Mouse (Mus musculus) lung, postnatal 25 days (tissue): ENCODE data around the gene Tmem237.

ENCODE experiments used
- DNase-seq: peaks from one replicate; pipeline ENCODE4 v3.0.0; 2022; ENCODE audit warnings: low spot score

Tmem237 gene

DNA sequence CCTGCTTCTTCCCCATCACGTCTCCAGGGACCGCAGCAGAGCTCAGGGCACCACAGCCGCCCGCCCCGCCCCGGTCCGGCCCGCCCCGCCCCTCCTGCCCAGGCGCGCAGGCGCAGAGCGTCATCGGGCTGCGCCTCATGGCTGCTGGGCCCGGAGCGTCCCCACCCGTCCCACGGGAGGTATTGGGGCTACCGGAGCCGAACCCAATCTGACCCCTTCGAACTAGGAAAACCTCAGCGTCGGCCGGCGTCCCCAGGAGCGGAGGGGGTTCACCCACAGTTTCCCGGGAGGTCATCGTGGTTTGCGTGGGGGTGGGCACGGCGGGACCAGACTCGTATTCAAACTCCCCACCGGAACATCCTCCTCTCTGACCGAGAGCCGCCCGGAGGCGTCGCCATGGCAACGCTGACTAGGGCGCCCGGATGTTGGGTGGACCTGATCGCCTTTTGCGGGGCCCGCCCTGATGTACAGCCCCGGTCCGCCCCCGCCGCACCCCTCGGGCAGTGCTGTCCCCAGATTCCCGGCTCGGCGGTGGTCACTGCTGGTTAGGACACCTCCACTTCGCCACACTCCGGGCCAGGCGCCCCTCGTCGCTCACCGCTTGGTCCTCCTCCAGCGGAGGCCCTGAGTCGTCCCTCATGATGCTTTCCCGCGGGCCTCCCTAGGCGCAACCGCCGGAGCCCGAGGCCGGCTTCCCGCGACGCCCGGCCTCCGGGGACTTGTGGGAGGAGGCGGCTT lies at the start of gene Tmem237:
TSS of gene Tmem237 (minus strand) at position 689 of the 738 bp plus-strand sequence.
- DNase-seq: peak; percentile 91

DNA sequence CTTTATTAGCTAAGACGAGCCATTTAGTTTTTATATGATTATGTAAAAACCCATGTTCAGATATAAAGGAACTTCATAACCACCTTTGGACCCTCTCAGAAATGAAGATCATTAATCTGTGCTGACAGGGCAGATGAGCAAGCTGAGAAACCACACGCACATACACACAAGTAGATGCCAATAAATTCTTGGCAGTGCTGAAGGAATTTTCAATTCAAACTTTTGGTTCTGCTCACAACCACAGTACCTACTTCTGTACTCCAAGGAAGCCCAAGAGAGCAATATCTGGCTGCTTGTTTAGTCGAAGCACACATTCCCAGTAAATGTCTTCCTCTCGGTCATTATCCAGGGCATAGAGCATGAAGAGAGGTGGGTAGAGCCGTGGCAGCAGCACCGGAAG lies 49.4 kb upstream of the Tmem237 start:
- no peak for DNase-seq

DNA sequence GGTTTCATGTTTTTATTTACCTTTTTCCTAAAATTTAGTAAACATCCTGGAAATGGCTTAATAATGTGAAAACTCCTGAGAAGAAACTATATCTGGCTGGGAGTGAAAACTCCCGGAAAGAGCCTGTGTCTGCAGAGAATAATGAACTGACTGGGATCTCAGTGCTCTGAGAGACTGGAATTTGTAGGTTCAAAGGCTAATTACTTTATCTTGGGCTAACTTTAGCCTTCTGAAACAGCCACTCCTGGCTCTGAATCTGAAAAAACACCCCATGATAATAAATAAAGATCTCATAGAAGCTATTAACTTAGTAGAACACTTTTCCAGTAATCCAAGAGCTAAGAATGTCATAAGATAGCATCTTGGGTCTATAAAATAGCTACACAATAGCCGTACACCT lies 48.3 kb upstream of the Tmem237 start:
- DNase-seq: no peak

DNA sequence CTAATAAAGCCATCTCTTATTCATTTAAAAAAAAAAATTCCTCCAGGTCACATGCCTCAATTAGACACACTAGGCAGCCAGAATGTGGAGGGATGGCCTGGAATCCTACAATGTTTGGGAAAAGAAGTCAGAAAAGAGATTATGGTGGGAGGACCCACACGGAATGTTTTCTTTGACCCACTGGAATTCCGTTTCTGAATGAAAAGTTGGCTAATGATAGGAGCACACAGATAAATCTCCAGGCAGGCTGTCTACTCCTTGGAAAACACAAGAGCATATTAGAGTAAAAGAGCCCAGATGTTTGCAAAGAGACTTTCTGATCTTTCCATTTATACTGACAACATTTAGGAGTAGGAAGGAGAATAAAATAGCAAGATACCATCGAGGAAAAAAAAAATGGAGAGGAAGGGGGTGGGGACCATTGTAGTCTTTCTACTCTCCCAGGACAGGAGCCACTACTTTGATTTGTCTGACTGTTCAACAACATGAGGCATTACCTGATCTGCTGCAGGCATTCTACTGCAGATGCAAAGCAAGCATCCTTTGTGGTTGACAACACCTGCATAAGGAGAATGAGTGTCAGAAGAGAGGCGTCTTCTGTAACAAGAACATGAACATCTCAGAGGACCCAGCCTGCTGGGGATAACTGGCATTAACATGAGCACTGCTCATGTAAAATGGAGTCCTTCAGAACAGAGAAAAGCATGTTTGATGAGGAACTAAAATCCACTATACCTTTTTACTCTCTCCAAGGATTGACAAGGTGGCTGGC lies 47.6 kb upstream of the Tmem237 start:
- peak; percentile 3 for DNase-seq

DNA sequence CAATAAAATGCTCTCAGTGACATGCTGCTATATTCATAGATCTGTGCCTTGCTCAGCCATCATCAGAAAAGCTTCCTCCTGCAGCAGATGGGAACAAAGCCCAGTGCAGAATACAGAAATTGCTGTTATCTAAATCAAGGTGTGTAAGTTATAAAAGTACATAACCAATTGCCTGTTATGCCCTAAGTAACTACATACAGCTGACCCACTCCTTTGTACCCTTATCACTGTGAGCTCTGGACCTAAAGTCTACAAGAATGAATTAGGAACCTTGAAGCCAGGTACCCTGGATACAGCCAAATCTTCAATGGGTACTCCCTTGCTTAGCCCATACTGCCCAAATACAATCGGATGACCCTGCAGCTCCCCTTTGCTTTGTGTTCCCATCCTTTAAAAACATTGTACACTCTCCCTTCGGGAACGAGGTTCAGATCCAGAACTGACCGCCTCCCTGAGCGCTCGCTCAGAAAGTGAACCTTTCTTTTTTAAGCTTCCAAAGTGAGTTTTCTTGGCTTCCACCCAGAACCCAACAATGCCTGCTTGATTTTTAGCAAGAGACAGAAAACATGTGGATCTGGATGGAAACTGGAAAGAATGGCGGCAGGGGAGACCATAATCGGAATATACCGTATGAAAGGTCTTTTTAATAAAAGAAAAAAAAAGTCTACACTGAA lies 46.2 kb upstream of the Tmem237 start:
- DNase-seq: no peak

DNA sequence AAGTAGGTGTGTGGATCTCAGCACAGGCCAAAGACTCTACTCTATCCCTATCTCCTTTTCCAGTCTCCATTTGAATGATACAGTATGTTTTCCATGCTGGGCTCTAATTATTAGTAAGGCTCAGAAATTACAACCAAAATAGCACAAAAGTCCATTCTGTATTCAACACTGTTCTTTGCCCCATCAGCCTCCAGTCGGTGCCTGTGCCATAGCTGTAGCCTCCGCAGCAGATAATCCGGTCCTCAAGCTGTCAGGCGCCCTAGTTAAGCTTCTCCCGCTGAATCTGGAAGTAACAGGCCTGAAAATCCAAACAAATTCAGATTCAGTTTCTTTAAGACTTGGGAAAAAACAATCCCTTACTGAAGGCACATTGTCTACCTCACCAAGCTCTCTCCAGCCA lies 43.7 kb upstream of the Tmem237 start:
- no peak for DNase-seq

DNA sequence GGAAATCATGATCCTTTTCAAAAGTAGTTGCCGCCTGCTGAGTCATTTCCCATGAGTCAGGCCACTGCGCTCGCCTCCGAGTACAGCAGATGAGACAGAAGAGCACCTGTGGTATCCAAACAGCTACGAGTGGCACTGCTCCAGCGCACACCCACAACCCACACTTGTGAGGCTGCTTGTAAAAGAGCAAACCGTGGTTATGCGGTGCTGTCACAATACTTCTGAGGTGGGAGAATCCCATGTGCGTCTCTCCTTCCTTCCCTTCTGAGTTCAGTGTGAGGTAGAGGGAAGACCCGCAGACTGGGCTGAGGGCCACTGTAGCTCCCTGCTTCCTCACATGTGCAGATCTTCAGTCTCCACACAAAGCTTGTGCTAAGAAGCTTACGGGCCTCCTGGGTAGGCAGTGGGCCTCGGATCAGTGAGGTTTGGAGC lies 42.8 kb upstream of the Tmem237 start, which contains the start of gene Mpp4:
TSS of gene Mpp4 (minus strand) at position 360 of the 432 bp plus-strand sequence.
- DNase-seq: no peak

DNA sequence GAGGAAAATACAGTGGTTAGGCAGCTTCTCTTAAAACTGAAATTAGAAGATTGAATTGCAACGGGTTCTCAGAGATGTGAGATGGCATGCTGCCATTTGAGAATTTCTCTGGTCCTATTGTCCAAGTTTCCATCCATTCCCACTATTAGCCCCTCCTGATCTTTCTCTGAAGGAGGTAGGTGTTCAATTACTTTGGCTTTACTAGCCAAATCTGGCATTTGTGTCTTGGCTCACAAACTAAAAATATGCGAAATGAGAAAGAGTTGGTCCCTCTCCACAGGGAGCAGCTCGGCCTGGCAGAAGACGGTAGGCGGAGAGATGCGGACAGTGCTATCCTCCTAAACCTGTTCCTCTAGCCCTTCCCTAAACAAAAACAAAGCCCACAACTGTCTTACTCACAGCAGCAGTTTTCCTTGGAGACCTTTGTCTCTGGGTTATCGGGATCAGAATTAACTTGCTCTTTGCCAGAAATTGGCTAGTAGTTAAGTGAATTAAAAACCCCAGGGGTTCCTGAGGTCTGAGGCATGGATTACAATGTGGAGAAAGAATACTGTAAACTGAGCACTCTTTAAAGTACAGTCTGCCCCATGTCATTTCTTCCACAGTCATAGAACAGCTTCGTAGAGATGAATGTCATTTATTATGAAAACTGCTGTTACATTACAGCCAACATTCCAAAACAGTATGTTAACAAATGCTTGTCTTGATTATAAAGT lies 42.3 kb upstream of the Tmem237 start:
- DNase-seq: no peak

DNA sequence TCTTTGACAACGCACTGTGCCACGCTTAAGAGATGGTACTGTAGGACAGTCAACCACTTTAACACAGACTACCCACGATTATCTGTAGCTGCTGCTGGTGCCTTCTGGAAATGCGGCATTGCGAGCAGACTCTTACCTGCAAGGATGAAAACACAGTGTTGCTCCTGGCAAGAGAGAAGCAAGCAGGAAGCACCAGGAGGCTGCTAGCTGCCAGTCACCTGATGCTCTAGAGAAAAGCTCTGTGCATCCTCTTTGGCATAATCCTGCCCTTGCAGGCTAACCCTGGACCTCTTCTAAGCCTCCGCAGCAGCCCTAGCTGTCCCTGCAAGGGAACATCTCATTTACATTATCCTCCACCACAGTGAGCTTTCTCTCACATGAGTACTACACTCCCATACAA lies 41.2 kb upstream of the Tmem237 start:
- DNase-seq: no peak

DNA sequence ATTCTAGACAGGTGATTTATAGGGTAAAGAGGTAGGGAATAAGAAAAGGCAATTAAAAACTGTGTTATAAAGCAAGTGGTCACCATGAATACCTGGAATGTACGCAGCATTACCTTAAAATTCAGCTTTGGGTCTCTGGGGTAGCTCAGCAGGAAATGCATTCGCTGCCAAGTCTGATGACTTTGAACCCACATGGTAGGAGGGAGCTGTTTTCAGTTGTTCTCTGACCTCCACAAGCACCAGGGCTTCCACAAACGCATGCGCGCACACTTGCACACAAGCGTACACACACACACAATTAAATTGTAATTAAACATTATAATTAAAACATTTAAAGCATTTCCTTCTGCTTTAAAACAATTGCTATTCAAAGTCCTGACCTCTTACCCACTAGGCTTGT lies 40.7 kb upstream of the Tmem237 start:
- no peak for DNase-seq

DNA sequence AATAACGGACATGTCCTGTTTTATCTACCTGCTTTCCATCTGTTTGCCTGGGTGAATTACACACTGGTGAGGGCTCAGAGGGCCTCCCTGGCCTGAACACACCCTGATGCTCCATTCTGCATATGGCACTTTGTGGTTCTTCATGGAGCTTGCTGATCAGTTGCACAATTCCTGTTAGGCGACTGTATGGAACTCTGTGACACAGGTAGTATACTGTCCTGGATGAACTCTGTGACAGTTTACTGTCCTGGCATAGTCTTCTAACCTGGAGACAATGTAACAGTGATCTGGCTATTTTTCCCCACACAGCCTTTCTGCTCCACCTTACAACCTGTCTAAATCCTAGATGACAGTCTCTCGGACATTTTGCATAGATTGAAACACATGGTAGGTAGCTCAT lies 38.9 kb upstream of the Tmem237 start:
- no peak for DNase-seq

DNA sequence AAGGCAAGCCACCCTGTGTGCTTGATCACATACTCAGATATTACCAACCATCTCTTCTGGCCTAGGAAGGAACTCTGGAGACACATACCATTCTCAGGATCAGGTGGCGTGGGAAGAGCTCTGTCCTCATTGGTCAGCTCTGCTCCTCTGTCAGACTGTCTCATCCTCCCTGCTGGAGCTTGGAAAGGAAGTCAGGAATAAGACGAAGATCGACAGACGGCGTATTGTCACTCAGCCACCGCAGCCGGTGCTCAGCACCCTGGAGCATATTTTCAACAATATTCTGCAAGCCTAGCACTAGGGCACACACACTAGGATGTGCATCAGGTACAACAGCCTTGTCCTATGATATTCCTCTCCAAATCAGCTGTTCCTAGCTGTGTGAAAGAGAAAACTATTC lies 38.3 kb upstream of the Tmem237 start:
- no peak for DNase-seq

DNA sequence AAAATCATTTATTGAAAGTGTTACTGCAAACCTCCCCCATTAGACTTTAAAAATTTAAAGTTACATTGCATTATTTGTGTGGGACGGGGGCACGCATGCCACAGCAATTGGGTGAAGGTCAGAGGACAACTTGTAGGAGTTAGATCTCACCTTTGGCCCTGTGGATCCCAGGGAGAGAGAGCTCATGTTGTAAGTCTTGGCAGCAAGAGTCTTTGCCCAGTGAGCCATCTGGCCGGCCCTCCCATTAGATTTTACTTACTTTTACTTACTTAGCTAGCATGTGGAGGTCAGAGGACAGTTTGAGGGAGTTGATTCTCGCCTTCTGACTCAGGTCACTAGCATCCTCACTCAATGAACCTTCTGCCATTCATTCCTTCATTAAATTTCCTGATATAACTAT lies 37.6 kb upstream of the Tmem237 start:
- DNase-seq: no peak

DNA sequence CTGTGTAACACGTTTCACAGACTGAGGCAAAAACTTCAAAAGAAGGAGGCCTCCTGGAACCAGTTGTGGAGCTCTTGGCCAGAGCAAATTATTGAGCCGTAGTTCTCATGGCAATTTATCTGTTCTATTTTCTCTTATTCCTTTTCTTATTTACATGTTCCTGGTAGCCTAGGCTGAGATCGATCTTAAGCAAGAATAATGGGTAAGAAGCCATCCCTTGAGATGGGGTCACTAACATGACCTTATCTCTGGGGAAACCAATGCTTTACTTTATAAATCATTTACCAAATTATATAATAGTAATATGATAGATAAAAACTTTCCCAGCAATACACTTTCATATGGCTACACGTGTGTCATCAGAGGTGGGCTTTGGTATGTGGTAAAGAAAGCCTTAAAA lies 32.1 kb upstream of the Tmem237 start:
- no peak for DNase-seq

DNA sequence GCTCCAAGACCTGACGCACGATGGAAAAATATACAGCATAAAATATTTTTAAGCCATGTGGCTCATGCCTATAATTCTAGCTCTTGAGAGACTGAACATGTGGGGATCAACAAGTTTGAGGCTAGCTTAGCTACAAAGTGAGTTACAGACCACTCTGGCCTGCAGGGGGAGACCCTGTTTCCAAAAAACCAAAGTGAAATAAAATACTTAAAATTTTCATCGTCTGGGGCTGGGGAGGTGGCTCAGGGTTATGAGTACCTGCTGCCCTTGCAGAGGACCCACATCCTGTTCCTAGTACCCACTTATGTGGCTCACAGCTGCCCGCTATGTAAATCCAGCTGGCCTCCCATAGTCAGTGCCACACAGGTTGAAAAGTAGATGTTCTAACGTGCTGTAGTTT lies 30.3 kb upstream of the Tmem237 start:
- no peak for DNase-seq

DNA sequence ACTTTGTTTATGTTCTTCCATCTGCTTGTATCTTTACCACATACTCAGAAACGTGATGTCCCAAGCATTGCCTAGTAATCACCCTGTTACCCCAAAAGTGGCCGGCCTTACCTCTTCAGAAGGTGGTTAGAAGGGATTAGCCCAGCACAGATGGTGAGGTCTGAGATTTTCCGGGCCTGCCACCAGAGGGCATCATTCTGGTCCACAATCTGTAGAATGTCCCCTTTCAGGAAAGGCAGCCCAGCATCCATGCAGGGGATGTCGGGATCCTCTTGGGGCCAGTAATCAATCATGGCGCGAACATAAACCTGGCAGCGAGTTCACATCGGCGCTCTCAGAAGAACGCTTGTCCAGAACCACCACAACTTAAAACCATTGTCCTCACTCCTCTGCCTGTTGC lies 24.3 kb upstream of the Tmem237 start:
- peak; percentile 44 for DNase-seq

DNA sequence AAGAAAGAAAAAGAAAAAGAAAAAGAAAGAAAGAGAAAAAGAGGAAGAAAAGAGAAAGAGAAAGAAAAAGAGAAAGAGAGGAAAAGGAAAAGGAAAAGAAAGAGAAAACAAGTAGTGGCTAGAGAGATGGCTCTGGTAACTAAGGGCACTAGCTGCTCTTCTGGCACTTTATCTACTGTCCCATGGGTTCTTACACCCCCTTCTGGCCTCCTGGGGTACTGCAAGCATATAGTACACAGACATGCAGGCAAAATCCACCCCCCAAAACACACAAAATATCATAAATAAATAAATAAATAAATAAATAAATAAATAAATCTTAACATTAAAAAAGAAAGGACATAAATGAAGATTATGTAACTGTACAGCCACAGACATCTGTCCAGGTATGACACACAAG lies 22.6 kb upstream of the Tmem237 start:
- DNase-seq: peak; percentile 74

DNA sequence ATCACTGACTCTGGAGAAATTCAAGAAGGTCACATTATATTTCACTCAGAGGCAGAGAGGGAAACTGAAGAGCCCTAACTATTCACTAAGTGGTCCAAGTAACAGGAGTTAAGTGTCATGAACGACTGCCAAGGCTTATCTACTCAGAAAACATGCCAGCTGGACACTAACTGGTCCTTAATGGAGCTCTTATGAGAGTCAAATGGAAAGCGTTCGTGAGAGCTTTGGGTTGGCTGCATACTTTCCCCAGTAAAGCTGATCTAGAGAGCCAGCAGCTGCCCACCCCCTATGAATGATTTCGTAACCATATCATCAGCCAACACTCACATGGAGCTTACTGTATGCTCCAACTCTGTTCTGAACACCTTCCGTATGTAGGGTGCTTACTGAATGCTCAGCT lies 14.2 kb upstream of the Tmem237 start:
- peak; percentile 77 for DNase-seq

DNA sequence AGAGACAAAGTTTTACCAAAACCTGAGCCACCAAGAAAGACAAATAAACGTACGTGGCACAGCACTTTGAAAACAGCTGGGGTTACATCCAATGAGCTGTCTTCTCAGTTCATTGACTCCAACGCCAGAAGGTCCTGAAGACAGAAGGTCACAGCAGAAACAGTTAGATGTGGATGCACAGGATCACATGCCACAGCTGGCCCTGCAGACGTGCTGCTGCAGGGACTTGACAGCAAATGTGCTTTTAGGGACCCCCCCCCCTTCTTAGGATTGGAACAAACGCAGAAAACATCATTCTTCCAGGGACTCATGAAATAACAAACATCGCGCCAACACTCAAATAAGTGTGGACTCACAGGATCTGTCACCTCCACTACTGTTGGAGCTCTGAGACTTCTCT lies 8.7 kb upstream of the Tmem237 start:
- no peak for DNase-seq

DNA sequence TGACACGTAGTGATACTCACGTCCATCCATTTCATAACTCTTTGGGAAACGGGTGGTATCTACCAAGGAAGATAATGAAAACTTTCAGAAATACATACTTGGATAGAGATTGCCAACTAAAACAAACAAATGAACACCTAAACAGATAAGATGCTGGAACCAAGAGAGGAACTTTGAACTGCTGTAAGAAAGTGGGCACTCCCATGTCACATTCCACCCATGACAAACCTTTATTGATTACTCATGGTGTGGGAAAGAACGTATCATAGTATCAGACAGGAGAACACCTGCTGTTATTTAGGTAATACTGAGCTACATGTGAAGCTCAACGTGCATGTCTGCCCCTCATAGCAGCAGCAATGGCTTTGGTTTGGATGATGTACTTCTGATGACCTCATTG lies 5.3 kb upstream of the Tmem237 start:
- no peak for DNase-seq

DNA sequence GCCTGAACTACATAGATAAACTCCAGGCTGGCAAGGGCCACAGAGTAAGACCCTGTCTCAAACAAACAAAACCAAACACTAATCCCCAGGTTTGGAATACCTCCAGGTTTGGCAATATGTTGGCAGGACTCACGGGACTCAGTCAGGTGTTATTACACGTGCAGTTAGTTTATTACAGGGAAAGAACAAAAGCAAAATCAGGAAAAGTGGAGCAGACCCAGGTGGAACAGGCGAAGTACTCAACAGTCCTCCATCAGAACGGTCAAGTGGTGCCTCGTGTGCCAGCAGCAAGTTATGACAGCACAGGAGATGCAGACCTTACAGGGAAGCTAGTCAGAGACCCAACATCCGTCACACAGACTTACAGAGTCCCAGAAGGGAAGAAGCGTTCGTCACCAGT lies 9.7 kb downstream of the Tmem237 start:
- peak; percentile 51 for DNase-seq

DNA sequence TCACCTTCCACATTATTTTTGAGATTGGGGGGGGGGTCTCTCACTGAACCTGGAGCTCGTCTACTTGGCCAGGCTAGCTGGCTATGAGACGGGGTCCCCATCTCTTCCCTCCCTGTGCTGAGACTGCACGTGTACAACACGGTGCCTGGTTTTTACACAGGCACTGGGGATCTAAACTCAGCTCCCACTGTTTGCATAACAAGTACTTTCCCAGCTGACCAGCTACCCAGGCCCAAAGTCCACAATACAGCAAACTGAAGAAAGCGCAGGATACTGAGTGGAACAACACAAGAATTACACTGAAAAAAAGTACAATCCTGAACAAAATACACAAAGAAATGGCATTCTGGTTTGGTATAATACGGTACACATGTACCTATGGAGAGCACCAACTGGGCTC lies 18.1 kb downstream of the Tmem237 start:
- DNase-seq: no peak
